Comparison of ENCODE assay signal across 11 mouse cellular contexts in genomic region chr16:90518232-90518631, GRCm38 (mm10).
DNase-seq lines count a peak whose midpoint lies in the region; ATAC-seq and TF ChIP-seq lines count a peak whose summit lies in the region.
"Had no signal": no experiment of that assay in that cellular context is flagged by ENCODE, and none has a peak within 500 bp of the region (broad histone marks: within the 10 kb centered on the region; RNA-seq: fewer than 3 reads in every experiment).

No protein-coding gene starts in this region.

- no peak for TF ChIP-seq POLR2A in thymus, adult 2 months (IDR thresholded peaks at IDR 0.05; ENCODE audit: control insufficient read depth, extremely low read depth, insufficient read depth, low read length, poor library complexity)

- WGBS in intestine, embryonic 16.5 days: 56% methylated on average over 8 of the region's 8 CpGs
- WGBS in intestine, postnatal 0 days: 68% methylated on average over 8 of the region's 8 CpGs
- WGBS in forebrain, embryonic 16.5 days: 39% methylated on average over 8 of the region's 8 CpGs
- WGBS in limb, embryonic 13.5 days: 22% methylated on average over 8 of the region's 8 CpGs
- WGBS in thymus, adult 2 months: 91% methylated on average over 8 of the region's 8 CpGs

- DNase-seq in brain, adult 2 months (ENCODE audit: low read depth, low spot score): peak; percentile 36
- no peak for DNase-seq in thymus, adult 2 months
- no peak for DNase-seq in urinary bladder, adult 18-20 months (ENCODE audit: low spot score in 2 of 2)
- DNase-seq: heart, postnatal 36 days; kidney, postnatal 36 days had no signal

- no peak overlapping the region for H3K4me2 ChIP-seq in intestine, embryonic 16.5 days (ENCODE audit: low read depth, low read length)
- no peak overlapping the region for H3K4me2 ChIP-seq in intestine, postnatal 0 days (replicated peaks; ENCODE audit: low read depth)
- no peak overlapping the region for H3K4me2 ChIP-seq in forebrain, embryonic 16.5 days (ENCODE audit: low read length)
- peak overlapping the region; percentile 7; the same call in 1 of the 2 replicates for H3K4me2 ChIP-seq in limb, embryonic 13.5 days (replicated peaks)
- H3K4me2 ChIP-seq: embryonic facial prominence, embryonic 12.5 days had no signal

- no peak for TF ChIP-seq CTCF in intestine, postnatal 0 days (IDR thresholded peaks at IDR 0.05; ENCODE audit: low read depth)
- no peak for TF ChIP-seq CTCF in thymus, adult 2 months (IDR thresholded peaks at IDR 0.05; ENCODE audit: borderline replicate concordance, control insufficient read depth, extremely low read depth, insufficient read depth, low read length, poor library complexity)

- H3K27me3 ChIP-seq in intestine, embryonic 16.5 days (replicated peaks; ENCODE audit: control insufficient read depth, insufficient read depth, low read length): no peaks in the 10 kb centered on the region
- no peaks in the 10 kb centered on the region for H3K27me3 ChIP-seq in intestine, postnatal 0 days (replicated peaks; ENCODE audit: control insufficient read depth, insufficient read depth, low read length)
- H3K27me3 ChIP-seq in forebrain, embryonic 16.5 days (replicated peaks; ENCODE audit: control insufficient read depth, insufficient read depth, low read length): no peaks in the 10 kb centered on the region
- H3K27me3 ChIP-seq in limb, embryonic 13.5 days: no peaks in the 10 kb centered on the region; the same call in 1 of the 2 replicates
- H3K27me3 ChIP-seq in thymus, adult 2 months (ENCODE audit: control insufficient read depth, insufficient read depth, low read length): no peaks in the 10 kb centered on the region
- H3K27me3 ChIP-seq: embryonic facial prominence, embryonic 12.5 days had no signal

- H3K36me3 ChIP-seq in intestine, embryonic 16.5 days (ENCODE audit: control insufficient read depth, insufficient read depth, low read length): no peaks in the 10 kb centered on the region
- no peaks in the 10 kb centered on the region for H3K36me3 ChIP-seq in intestine, postnatal 0 days (ENCODE audit: control insufficient read depth, insufficient read depth)
- H3K36me3 ChIP-seq in forebrain, embryonic 16.5 days (ENCODE audit: control insufficient read depth, insufficient read depth): no peaks in the 10 kb centered on the region
- no peaks in the 10 kb centered on the region for H3K36me3 ChIP-seq in limb, embryonic 13.5 days
- no peaks in the 10 kb centered on the region for H3K36me3 ChIP-seq in thymus, adult 2 months (ENCODE audit: control insufficient read depth, insufficient read depth, low read length)
- H3K36me3 ChIP-seq: embryonic facial prominence, embryonic 12.5 days had no signal

- H3K27ac ChIP-seq in intestine, embryonic 16.5 days (ENCODE audit: low read length): no peak overlapping the region
- H3K27ac ChIP-seq in intestine, postnatal 0 days (ENCODE audit: low read depth, low read length): no peak overlapping the region
- no peak overlapping the region for H3K27ac ChIP-seq in forebrain, embryonic 16.5 days (ENCODE audit: low read length)
- peak overlapping the region; percentile 61 for H3K27ac ChIP-seq in limb, embryonic 13.5 days
- no peak overlapping the region for H3K27ac ChIP-seq in thymus, adult 2 months (ENCODE audit: control insufficient read depth, insufficient read depth, low read length)
- H3K27ac ChIP-seq: embryonic facial prominence, embryonic 12.5 days; liver, embryonic 14.5 days had no signal

- 0 out of 2 replicates have a peak, but pooled peaks have one; percentile 33 for ATAC-seq in intestine, embryonic 16.5 days
- no peak for ATAC-seq in intestine, postnatal 0 days
- ATAC-seq in forebrain, embryonic 16.5 days: peak; percentile 50
- peak; percentile 67 for ATAC-seq in limb, embryonic 13.5 days (ENCODE audit: low FRiP score, low read depth)

- H3K4me1 ChIP-seq in intestine, embryonic 16.5 days (ENCODE audit: control insufficient read depth, insufficient read depth, low read length): peaks cover 23% of the 10 kb centered on the region
- no peaks in the 10 kb centered on the region for H3K4me1 ChIP-seq in intestine, postnatal 0 days (replicated peaks; ENCODE audit: control insufficient read depth, insufficient read depth, low read length)
- peaks cover 35% of the 10 kb centered on the region for H3K4me1 ChIP-seq in forebrain, embryonic 16.5 days (replicated peaks; ENCODE audit: control insufficient read depth, insufficient read depth, low read length)
- peaks cover 56% of the 10 kb centered on the region for H3K4me1 ChIP-seq in limb, embryonic 13.5 days
- no peaks in the 10 kb centered on the region for H3K4me1 ChIP-seq in thymus, adult 2 months (replicated peaks; ENCODE audit: control insufficient read depth, insufficient read depth, low read length)

- no peaks in the 10 kb centered on the region for H3K9me3 ChIP-seq in intestine, embryonic 16.5 days (ENCODE audit: control insufficient read depth, low read length)
- H3K9me3 ChIP-seq in intestine, postnatal 0 days (ENCODE audit: control insufficient read depth): no peaks in the 10 kb centered on the region
- no peaks in the 10 kb centered on the region for H3K9me3 ChIP-seq in forebrain, embryonic 16.5 days (ENCODE audit: control insufficient read depth, low read length)
- H3K9me3 ChIP-seq in limb, embryonic 13.5 days: no peaks in the 10 kb centered on the region
- H3K9me3 ChIP-seq: embryonic facial prominence, embryonic 12.5 days had no signal

- no peak overlapping the region; the same call in 1 of the 2 replicates for H3K9ac ChIP-seq in intestine, embryonic 16.5 days (ENCODE audit: low read depth, low read length)
- no peak overlapping the region for H3K9ac ChIP-seq in intestine, postnatal 0 days (ENCODE audit: low read depth, low read length)
- H3K9ac ChIP-seq in forebrain, embryonic 16.5 days (replicated peaks; ENCODE audit: low read depth, low read length): no peak overlapping the region
- H3K9ac ChIP-seq in limb, embryonic 13.5 days: no peak overlapping the region
- H3K9ac ChIP-seq: embryonic facial prominence, embryonic 12.5 days; liver, embryonic 14.5 days had no signal

- H3K4me3 ChIP-seq in intestine, embryonic 16.5 days (ENCODE audit: low read length): no peak overlapping the region
- no peak overlapping the region for H3K4me3 ChIP-seq in intestine, postnatal 0 days (ENCODE audit: low read depth, low read length)
- H3K4me3 ChIP-seq in forebrain, embryonic 16.5 days (replicated peaks; ENCODE audit: low read length): no peak overlapping the region
- no peak overlapping the region for H3K4me3 ChIP-seq in limb, embryonic 13.5 days
- H3K4me3 ChIP-seq in thymus, adult 2 months (ENCODE audit: control insufficient read depth, insufficient read depth, low read length): no peak overlapping the region
- H3K4me3 ChIP-seq: embryonic facial prominence, embryonic 12.5 days had no signal
